Mouse (Mus musculus) layer of hippocampus, postnatal 10 days (tissue): Measurements from ENCODE around the gene Dnase1l3. TPM values are rescaled to one million over a fixed set of nuclear protein-coding genes. Genes with fewer than 3 reads are reported as not detected.

Experiments used
- DNase-seq, 2 experiments: peaks; one replicate each; pipeline ENCODE4 v3.0.0; 2021; ENCODE audit warnings: low spot score in 2 of 2
- total RNA-seq, 2 experiments: library from RNA; stranded (reverse); gene quantifications; 2 replicates each; pipeline ENCODE4 v1.2.3; 2021

Dnase1l3 gene
- total RNA-seq, 2 experiments from 2014 or later, result 0.07 TPM; not detected in 1

DNA sequence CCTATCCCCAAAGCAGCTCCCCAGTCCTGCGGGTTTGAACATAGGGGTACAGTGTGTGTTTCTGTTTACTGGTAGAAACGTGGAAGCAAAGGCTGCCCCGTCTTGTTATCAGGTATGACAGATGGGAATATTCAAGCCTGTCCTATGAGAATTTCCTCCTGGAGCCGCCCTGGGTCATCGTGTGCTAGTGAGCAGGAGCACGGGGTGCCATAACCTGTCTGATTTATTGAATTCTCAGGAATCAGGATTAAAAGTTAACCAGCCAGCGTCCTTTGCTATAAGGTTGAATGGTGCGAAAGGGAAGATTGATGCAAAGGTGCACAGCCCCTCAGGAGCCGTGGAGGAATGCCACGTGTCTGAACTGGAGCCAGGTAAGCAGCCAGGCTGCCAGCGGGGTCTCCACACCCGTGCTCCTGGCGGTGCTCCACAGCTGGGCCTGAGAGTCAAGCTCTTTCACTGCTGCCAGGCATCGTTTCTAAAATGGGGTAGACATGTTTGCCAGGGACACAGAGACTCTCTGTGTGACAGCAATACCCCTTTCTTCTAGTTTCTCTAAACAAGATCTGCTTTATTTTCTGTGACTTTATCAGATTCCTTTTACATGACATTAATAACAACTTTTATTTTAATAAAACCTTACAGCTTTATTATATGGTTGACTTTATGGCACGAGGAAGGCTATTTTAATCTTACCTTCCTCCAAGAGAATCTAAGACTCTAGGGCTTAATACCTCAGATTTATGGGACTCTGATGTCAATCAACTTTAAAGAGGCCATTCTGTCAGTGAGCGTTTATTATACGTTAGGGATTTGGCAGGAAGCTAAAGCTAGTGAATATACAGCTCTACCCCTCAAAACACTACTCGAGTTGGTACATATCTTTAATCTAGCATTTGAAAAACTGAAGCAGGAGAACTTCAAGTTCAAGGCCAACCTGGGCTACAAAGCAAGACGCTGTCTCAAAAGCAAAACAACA, 55.3 kb downstream of the Dnase1l3 start:
- DNase-seq, result peak; percentile 38 to 53

DNA sequence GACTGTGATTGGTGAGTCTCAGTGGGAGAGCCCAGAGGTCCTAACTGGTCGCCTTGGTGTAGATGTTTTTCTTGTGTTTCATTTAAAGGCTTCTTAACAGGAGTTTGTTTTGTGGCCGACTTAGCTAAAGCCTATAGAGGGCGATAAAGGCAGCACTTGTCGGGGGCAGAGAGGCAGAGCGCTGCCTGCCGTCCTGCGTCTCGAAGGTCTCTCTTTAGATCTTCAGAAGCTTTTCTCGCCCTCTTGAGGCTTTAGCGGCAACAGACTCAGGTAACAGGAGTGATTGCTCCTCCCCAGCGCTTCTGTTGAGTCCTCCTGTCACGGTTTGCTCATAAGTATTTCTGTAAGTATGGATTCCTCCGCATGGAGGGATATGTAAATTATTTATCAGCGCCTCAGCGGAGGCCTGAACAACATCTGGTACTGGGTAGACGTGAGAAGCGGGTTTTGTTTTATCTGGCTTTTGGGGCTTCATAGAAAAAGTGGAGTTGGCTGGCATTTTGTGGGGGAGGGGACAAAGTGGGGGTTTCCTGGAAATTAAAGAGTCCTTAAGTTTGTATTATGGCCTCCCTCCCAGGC, 57.2 kb downstream of the Dnase1l3 start:
- peak in 1 of 2 experiments; percentile 32 for DNase-seq

DNA sequence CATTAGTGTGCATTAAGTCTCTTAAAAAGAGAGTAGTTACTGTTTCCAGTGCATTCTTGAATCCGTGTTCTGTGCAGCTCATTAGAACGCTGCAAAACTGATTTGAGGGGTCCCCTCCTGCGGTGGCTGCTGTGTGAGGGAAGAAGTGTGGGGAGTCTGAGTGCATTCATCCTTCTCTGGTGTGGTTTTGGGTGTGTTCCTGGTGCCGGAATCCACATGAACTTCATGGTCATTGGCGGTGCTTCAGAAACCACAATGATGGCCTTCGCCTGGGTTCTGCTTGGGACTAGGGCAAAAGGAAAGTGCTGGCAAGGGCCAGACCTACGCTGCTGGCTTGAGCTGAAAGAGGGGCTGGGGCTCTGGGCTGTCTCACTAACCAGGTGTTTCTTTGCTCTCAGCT, 60.2 kb downstream of the Dnase1l3 start:
- DNase-seq, result no peak

DNA sequence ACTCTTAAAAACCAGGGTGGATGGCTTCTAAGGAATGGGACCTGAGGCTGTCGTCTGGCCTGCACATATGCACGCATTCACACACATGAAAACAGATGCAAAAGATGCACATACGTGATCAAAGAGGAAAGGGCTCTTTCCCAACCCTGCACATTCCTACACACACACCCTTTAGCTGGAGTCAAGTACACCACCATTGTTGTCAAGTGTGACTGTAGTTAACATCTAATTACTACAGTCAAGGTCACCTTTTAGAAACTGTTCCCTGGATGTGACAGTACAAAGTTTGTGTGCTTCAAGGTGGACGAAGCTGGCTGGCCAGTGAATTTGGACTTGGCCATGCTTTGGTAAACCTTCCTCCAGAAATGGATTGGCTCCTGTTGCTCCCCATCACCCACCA, 62.2 kb downstream of the Dnase1l3 start:
- DNase-seq, result no peak

DNA sequence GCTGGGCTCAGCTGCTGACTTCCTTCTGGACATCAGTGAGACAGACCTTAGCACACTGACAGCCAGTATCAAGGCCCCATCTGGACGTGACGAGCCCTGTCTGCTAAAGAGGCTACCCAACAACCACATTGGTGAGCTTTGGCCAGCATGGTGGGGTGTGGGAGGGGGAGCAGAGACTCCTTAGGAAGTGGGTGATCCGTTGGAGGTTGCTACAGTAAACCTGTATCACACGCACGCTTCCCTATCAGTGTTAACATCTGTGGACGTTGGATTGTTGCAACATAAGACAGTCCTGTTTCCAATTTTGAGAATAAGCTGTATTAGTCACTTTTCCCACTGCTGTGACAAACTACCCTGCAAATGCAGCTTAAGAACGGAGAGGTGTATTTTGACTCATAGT, 65.3 kb downstream of the Dnase1l3 start:
- DNase-seq, result no peak

DNA sequence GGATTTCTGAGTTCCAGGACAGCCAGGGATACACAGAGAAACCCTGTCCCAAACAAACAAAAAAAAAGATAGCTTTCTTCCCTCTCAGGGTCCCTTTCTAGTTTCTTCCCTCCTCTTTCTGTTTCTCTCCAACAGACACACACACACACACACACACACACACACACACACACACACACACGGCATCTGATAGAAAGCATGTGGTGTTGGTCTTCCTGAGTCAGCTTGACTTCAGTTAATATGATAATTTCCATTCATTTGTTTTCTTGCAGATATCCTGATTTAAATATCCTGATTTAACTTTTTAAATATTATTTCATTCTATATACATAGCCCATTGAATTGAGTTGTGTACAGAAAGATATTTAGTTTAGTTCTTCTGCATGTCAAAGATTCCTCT, 66.0 kb downstream of the Dnase1l3 start:
- no peak for DNase-seq

DNA sequence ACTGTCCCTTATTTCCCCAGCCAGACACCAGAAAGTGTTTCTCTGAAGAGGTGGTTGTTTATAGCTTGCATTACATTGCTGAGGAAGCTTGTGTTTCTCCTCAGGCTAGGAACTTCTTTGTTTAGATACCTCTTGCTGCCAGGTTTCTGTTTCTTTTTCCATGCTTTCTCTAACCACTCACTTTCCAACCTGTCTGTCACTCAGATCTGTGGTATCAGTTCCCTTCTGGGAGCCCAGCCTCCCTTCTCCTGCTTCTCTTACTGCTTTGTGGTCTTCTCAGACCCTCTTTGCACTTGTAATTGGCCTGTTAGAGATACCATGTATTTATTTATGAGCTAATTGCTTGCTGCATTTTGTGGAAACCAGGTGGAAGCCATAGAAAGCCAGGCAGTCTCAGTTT, 70.7 kb downstream of the Dnase1l3 start:
- no peak for DNase-seq

DNA sequence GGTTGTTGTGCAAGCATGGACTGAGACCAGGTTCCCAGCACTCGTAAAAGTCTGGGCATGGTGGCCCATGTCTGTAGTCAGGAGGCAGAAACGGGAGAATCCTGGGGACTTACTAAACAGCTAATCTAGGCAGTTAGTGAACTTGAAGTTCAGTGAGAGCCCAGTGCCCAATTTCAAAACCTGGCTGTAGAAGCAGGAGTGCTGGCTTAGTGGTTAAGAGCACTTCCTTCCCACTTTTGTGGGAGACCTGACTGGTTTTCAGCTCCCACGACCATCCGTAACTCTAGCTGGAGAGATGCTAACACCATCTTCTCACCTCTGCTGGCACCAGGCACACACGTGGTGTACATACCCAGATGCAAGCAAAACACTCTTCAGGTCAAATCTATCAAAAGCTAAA, 72.9 kb downstream of the Dnase1l3 start:
- DNase-seq, result no peak

DNA sequence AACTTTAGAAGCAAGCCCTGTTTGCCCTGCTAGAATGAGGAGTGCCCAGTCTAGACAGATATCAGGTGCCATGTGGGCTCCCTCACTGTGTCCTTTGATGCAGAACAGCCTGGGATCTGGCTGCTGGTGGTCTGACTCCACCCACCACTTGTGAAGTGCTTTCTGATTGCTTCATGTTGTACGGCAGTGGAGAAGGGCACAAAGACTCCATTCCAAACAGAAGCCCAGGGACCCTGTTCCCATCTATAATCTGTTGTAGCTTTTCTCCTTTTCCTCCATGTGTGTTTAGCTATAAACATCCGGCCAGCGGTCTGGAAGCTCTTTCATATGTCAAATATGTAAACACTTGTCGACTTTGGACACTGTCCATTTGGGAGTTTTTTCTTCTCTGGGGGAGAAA, 74.5 kb downstream of the Dnase1l3 start:
- no peak for DNase-seq

DNA sequence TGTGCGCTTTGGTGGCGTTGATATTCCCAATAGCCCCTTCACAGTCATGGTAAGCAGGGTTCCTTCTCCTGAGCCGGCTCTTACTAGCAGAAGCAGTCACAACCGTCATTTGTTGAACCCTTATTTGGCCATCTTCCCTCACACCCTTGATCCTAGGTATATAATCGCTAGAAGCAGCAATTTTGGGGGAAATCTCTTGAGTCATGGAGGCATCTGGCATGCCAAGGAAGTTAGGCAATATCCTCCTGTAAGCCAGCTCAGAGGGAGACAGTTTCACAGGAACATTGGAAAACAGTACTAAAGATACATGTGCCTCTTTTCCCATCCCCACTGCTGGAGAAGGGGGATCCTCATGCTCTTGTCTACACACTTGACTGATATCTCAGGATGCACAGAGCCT, 75.1 kb downstream of the Dnase1l3 start:
- DNase-seq, result no peak

DNA sequence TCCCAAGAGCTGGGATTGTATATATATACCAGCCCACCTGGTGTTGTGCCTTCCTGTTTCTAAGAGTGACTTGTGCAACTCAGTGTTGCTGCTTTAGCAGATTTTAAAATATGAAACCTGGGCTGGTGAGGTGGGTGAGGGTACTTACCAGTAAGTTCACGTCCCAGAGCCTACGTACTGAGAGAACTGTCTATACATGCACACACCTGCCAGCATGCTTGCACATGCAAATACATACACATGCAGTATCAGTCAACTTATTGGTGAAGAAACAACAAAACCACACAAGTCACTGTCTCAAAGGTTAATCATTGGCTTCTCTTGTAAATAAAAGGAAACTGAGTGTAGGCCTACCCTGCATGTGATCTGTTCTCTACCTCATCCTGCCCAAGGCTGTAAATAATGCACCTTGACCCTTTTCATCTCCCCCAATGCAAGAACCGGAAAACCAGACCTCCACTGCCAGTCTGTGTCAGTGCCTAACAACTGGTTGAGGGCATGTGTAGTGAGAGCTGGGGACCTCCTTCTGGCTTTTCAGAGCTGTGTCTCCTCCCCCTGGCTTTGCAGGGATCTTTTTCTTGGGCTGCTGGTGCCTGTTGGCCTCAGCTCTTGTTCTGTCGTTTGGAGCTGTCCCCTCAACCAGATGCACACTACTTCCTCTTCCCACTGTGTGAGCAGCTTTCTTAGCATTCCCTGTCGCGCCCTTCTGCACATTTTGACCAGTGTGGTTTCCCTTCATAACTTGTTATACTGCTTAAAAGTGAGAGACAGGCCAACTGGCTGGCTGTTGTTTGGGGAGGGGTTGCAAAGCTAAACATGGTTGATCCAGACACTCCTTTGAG, 76.0 kb downstream of the Dnase1l3 start:
- DNase-seq, result no peak

Other genes with a start within 250 kb of the Dnase1l3 start
- gene Gm26661, start 203.0 kb downstream of the Dnase1l3 start, total RNA-seq, result not detected
- 10 to 100 TPM; 32.1 to 34.2 TPM for gene Flnb, start 176.6 kb downstream of the Dnase1l3 start, total RNA-seq
- under 1 TPM; 0.54 to 0.96 TPM for gene Gm45521, start 37.3 kb downstream of the Dnase1l3 start, total RNA-seq
- 10 to 100 TPM; 41.7 to 42.6 TPM for gene Abhd6, start 8.3 kb upstream of the Dnase1l3 start, total RNA-seq
- gene Rpp14, start 85.8 kb upstream of the Dnase1l3 start, total RNA-seq, result 10 to 100 TPM; 20.2 to 25.7 TPM
- gene Pxk, start 103.6 kb upstream of the Dnase1l3 start, total RNA-seq, result 10 to 100 TPM; 26.1 to 27.2 TPM
- 100 to 1,000 TPM; 176 to 183 TPM for gene Pdhb, start 178.5 kb upstream of the Dnase1l3 start, total RNA-seq
- 10 to 100 TPM; 33.4 to 36.3 TPM for gene Kctd6, start 219.6 kb upstream of the Dnase1l3 start, total RNA-seq